Mouse (Mus musculus) hindbrain, embryonic 11.5 days (tissue): ENCODE results near the gene Srgap2. TPM values are rescaled to one million over a fixed set of nuclear protein-coding genes. Genes with fewer than 3 reads are reported as not detected.

Source experiments
- ATAC-seq: fragments of 200-750 bp; cut with Nextera tagmentation; 2 replicates; pipeline ENCODE4 v1.8.0; 2017; ENCODE audit warnings: mild to moderate bottlenecking, moderate TSS enrichment, moderate library complexity; ENCODE audit not compliant: low FRiP score
- DNase-seq: peaks from one replicate; pipeline ENCODE4 v3.0.0-alpha.2; 2015; ENCODE audit warnings: low spot score
- H3K27ac ChIP-seq: fragments of 300-500 bp; sonication (generic); 2 replicates; pipeline ENCODE4 v1.5.1; 2014; ENCODE audit warnings: mild to moderate bottlenecking, low read depth, low read length
- H3K27me3 ChIP-seq: fragments of 300-500 bp; sonication (generic); 2 replicates; pipeline ENCODE4 v1.6.1; 2014; ENCODE audit warnings: mild to moderate bottlenecking, low read length, moderate library complexity, mixed read lengths; ENCODE audit not compliant: control insufficient read depth, insufficient read depth
- H3K36me3 ChIP-seq: fragments of 300-500 bp; sonication (generic); 2 replicates; pipeline ENCODE4 v1.6.1; 2014; ENCODE audit warnings: mild to moderate bottlenecking, low read length, moderate library complexity, mixed read lengths; ENCODE audit not compliant: control insufficient read depth, insufficient read depth
- H3K4me1 ChIP-seq: fragments of 300-500 bp; sonication (generic); replicated peaks from 2 replicates; pipeline ENCODE4 v1.6.1; 2014; ENCODE audit warnings: low read length, mixed read lengths; ENCODE audit not compliant: control insufficient read depth, insufficient read depth
- H3K4me2 ChIP-seq: fragments of 300-500 bp; sonication (generic); replicated peaks from 2 replicates; pipeline ENCODE4 v1.6.1; 2014; ENCODE audit warnings: mild to moderate bottlenecking, low read depth, low read length
- H3K4me3 ChIP-seq: fragments of 300-500 bp; sonication (generic); 2 replicates; pipeline ENCODE4 v1.5.1; 2014; ENCODE audit warnings: low read depth, low read length
- H3K9ac ChIP-seq: fragments of 300-500 bp; sonication (generic); 2 replicates; pipeline ENCODE4 v1.6.1; 2014; ENCODE audit warnings: low read depth, low read length
- H3K9me3 ChIP-seq: fragments of 300-500 bp; sonication (generic); 2 replicates; pipeline ENCODE4 v1.6.1; 2016; ENCODE audit warnings: low read length; ENCODE audit not compliant: control insufficient read depth
- whole genome bisulfite sequencing: fragments of 180-500 bp; shearing (Covaris S2); extraction: QIAGEN DNeasy Blood & Tissue Kit; methylation state at CpG from one replicate; pipeline ENCODE4 v1.1.7; 2014; 5-methylcytosine and 5-hydroxymethylcytosine counted together
- polyA plus RNA-seq: library from polyadenylated mRNA; unstranded; fragments of >200 nt; fragmentation: Nextera tagmentation; extraction: Ambion mirVana; gene quantifications from 2 replicates; pipeline ENCODE4 v1.2.1, GENCODE M21; 2014

The Srgap2 gene
- polyA plus RNA-seq, 1 experiment from 2014 or later, result 24.8 TPM

GRCm38 (mm10) chr1:131351436-131351835, 175.7 kb downstream of the Srgap2 start:
- Histone ChIP-seq H3K4me1 (no peaks in the 10 kb centered on the region), H3K27ac (no peak overlapping the region), H3K9ac (no peak overlapping the region), H3K4me3 (no peak overlapping the region), H3K4me2 (no peak overlapping the region), H3K27me3 (no peaks in the 10 kb centered on the region), H3K9me3 (no peaks in the 10 kb centered on the region), H3K36me3 (no peaks in the 10 kb centered on the region)
- DNase-seq, result no peak
- peak; percentile 73 for ATAC-seq
- 75% methylated on average over 2 of the region's 2 CpGs for WGBS

GRCm38 (mm10) chr1:131349993-131350510, 177.1 kb downstream of the Srgap2 start:
- Histone ChIP-seq H3K4me3 (no peak overlapping the region), H3K36me3 (no peaks in the 10 kb centered on the region), H3K9ac (no peak overlapping the region), H3K27me3 (no peaks in the 10 kb centered on the region), H3K27ac (no peak overlapping the region), H3K4me1 (no peaks in the 10 kb centered on the region), H3K4me2 (no peak overlapping the region), H3K9me3 (no peaks in the 10 kb centered on the region)
- DNase-seq (no peak), ATAC-seq (no peak)
- 75% methylated on average over 1 of the region's 1 CpGs for WGBS

GRCm38 (mm10) chr1:131347708-131348107, 179.4 kb downstream of the Srgap2 start:
- 94% methylated on average over 2 of the region's 2 CpGs for WGBS
- DNase-seq, result no peak
- no peaks in the 10 kb centered on the region for H3K36me3 ChIP-seq

GRCm38 (mm10) chr1:131346916-131347555, 180.1 kb downstream of the Srgap2 start:
- Histone ChIP-seq H3K9me3 (no peaks in the 10 kb centered on the region), H3K4me3 (no peak overlapping the region), H3K27me3 (no peaks in the 10 kb centered on the region), H3K36me3 (no peaks in the 10 kb centered on the region), H3K27ac (no peak overlapping the region), H3K9ac (no peak overlapping the region), H3K4me2 (no peak overlapping the region), H3K4me1 (no peaks in the 10 kb centered on the region)
- DNase-seq (no peak), ATAC-seq (no peak)
- WGBS, result 64% methylated on average over 1 of the region's 1 CpGs

More at GRCm38 (mm10) chr1:131347708-131348107, 179.4 kb downstream of the Srgap2 start:
- Histone ChIP-seq H3K4me1 (no peaks in the 10 kb centered on the region), H3K4me2 (no peak overlapping the region), H3K4me3 (no peak overlapping the region), H3K9me3 (no peaks in the 10 kb centered on the region), H3K27ac (no peak overlapping the region), H3K27me3 (no peaks in the 10 kb centered on the region), H3K9ac (no peak overlapping the region)
- ATAC-seq, result no peak

- H3K9me3 ChIP-seq, result no peaks in the 10 kb centered on the region
- 85% methylated on average over 5 of the region's 5 CpGs for WGBS
- H3K27me3 ChIP-seq, result no peaks in the 10 kb centered on the region
- H3K9ac ChIP-seq, result no peak overlapping the region
- ATAC-seq (no peak), DNase-seq (no peak)
- no peaks in the 10 kb centered on the region for H3K4me1 ChIP-seq
- H3K4me3 ChIP-seq, result no peak overlapping the region
- no peak overlapping the region for H3K27ac ChIP-seq
- no peak overlapping the region for H3K4me2 ChIP-seq
- H3K36me3 ChIP-seq, result no peaks in the 10 kb centered on the region
These were observed 181.4 kb downstream of the Srgap2 start for GRCm38 (mm10) chr1:131345422-131346419.

GRCm38 (mm10) chr1:131344691-131345090, 182.5 kb downstream of the Srgap2 start:
- WGBS, result 85% methylated on average over 2 of the region's 2 CpGs
- Histone ChIP-seq H3K9me3 (no peaks in the 10 kb centered on the region), H3K4me3 (no peak overlapping the region), H3K36me3 (no peaks in the 10 kb centered on the region), H3K27ac (no peak overlapping the region), H3K4me2 (no peak overlapping the region), H3K27me3 (no peaks in the 10 kb centered on the region), H3K4me1 (no peaks in the 10 kb centered on the region), H3K9ac (no peak overlapping the region)
- DNase-seq (no peak), ATAC-seq (no peak)

- Histone ChIP-seq H3K4me3 (no peak overlapping the region), H3K9me3 (no peaks in the 10 kb centered on the region), H3K36me3 (0 out of 2 replicates have a peak, but pooled peaks cover 2% of the 10 kb centered on the region), H3K27ac (no peak overlapping the region), H3K4me1 (no peaks in the 10 kb centered on the region), H3K27me3 (no peaks in the 10 kb centered on the region), H3K4me2 (no peak overlapping the region), H3K9ac (no peak overlapping the region)
- 77% methylated on average over 5 of the region's 5 CpGs for WGBS
- ATAC-seq (no peak), DNase-seq (no peak)
These were observed 191.1 kb downstream of the Srgap2 start for GRCm38 (mm10) chr1:131336017-131336416.

- H3K27me3 ChIP-seq, result no peaks in the 10 kb centered on the region
- H3K9me3 ChIP-seq, result no peaks in the 10 kb centered on the region
- no peak overlapping the region for H3K27ac ChIP-seq
- no peaks in the 10 kb centered on the region for H3K4me1 ChIP-seq
- H3K9ac ChIP-seq, result no peak overlapping the region
- 68% methylated on average over 3 of the region's 3 CpGs for WGBS
- no peak overlapping the region for H3K4me2 ChIP-seq
- ATAC-seq, result no peak
- no peak for DNase-seq
- no peak overlapping the region for H3K4me3 ChIP-seq
- H3K36me3 ChIP-seq, result 0 out of 2 replicates have a peak, but pooled peaks cover 2% of the 10 kb centered on the region
These were observed 191.5 kb downstream of the Srgap2 start for GRCm38 (mm10) chr1:131335604-131336003.
